Mouse (Mus musculus): Measurements from ENCODE around the gene Lce3d. TPM values are rescaled to one million over a fixed set of nuclear protein-coding genes. Genes with fewer than 3 reads are reported as not detected.

Gene Lce3d
- polyA plus RNA-seq, 1 experiment from 2014 or later = not detected

Other genes starting within 250 kb of the Lce3d start
- not detected in 2 replicates for gene Lce1e, start 248.3 kb upstream of the Lce3d start, polyA plus RNA-seq (2015; fragmentation: Nextera tagmentation; extraction: Ambion mirVana)
- gene Lce1f, start 237.0 kb upstream of the Lce3d start, polyA plus RNA-seq (2015; fragmentation: Nextera tagmentation; extraction: Ambion mirVana) = not detected in 2 replicates
- not detected in 2 replicates for gene Gm38119, start 218.3 kb upstream of the Lce3d start, polyA plus RNA-seq (2015; fragmentation: Nextera tagmentation; extraction: Ambion mirVana)
- not detected in 2 replicates for gene Lce1g, start 205.1 kb upstream of the Lce3d start, polyA plus RNA-seq (2015; fragmentation: Nextera tagmentation; extraction: Ambion mirVana)
- not detected in 2 replicates for gene Lce1h, start 192.3 kb upstream of the Lce3d start, polyA plus RNA-seq (2015; fragmentation: Nextera tagmentation; extraction: Ambion mirVana)
- gene Lce1i, start 178.5 kb upstream of the Lce3d start, polyA plus RNA-seq (2015; fragmentation: Nextera tagmentation; extraction: Ambion mirVana) = not detected in 2 replicates
- gene Lce1j, start 166.9 kb upstream of the Lce3d start, polyA plus RNA-seq (2015; fragmentation: Nextera tagmentation; extraction: Ambion mirVana) = not detected in 2 replicates
- gene Lce1k, start 149.5 kb upstream of the Lce3d start, polyA plus RNA-seq (2015; fragmentation: Nextera tagmentation; extraction: Ambion mirVana) = not detected in 2 replicates
- gene Kprp, start 130.1 kb upstream of the Lce3d start, polyA plus RNA-seq (2015; fragmentation: Nextera tagmentation; extraction: Ambion mirVana) = not detected in 2 replicates
- gene Lce1l, start 106.1 kb upstream of the Lce3d start, polyA plus RNA-seq (2015; fragmentation: Nextera tagmentation; extraction: Ambion mirVana) = not detected in 2 replicates
- gene 2310050C09Rik, start 87.2 kb upstream of the Lce3d start, polyA plus RNA-seq (2015; fragmentation: Nextera tagmentation; extraction: Ambion mirVana) = not detected in 2 replicates
- not detected in 2 replicates for gene Lce3a, start 31.2 kb upstream of the Lce3d start, polyA plus RNA-seq (2015; fragmentation: Nextera tagmentation; extraction: Ambion mirVana)
- gene Lce3b, start 24.4 kb upstream of the Lce3d start, polyA plus RNA-seq (2015; fragmentation: Nextera tagmentation; extraction: Ambion mirVana) = not detected in 2 replicates
- not detected in 2 replicates for gene Lce3c, start 12.9 kb upstream of the Lce3d start, polyA plus RNA-seq (2015; fragmentation: Nextera tagmentation; extraction: Ambion mirVana)
- not detected in 2 replicates for gene Lce3e, start 9.7 kb downstream of the Lce3d start, polyA plus RNA-seq (2015; fragmentation: Nextera tagmentation; extraction: Ambion mirVana)
- gene Lce3f, start 34.8 kb downstream of the Lce3d start, polyA plus RNA-seq (2015; fragmentation: Nextera tagmentation; extraction: Ambion mirVana) = not detected in 2 replicates
- 0.88 and 0.97 TPM in 2 replicates for gene Crct1, start 58.3 kb downstream of the Lce3d start, polyA plus RNA-seq (2015; fragmentation: Nextera tagmentation; extraction: Ambion mirVana)
- gene Lce1m, start 61.7 kb downstream of the Lce3d start, polyA plus RNA-seq (2015; fragmentation: Nextera tagmentation; extraction: Ambion mirVana) = not detected in 2 replicates
- not detected in 2 replicates for gene Gm4858, start 111.4 kb downstream of the Lce3d start, polyA plus RNA-seq (2015; fragmentation: Nextera tagmentation; extraction: Ambion mirVana)
- not detected in 2 replicates for gene Crnn, start 187.4 kb downstream of the Lce3d start, polyA plus RNA-seq (2015; fragmentation: Nextera tagmentation; extraction: Ambion mirVana)
- not detected in 2 replicates for gene Flg2, start 239.9 kb downstream of the Lce3d start, polyA plus RNA-seq (2015; fragmentation: Nextera tagmentation; extraction: Ambion mirVana)

Data from neural tube, embryonic 15.5 days (tissue).